Mouse (Mus musculus) liver, embryonic 15.5 days (tissue): ENCODE measurements around the gene Kcnn3. TPM values are rescaled to one million over a fixed set of nuclear protein-coding genes. Genes with fewer than 3 reads are reported as not detected.

Source experiments
- ATAC-seq: fragments of 200-750 bp; cut with Nextera tagmentation; 2 replicates; pipeline ENCODE4 v1.8.0; 2017; ENCODE audit warnings: moderate number of reproducible peaks, mild to moderate bottlenecking, moderate library complexity; ENCODE audit not compliant: insufficient read depth
- H3K27ac ChIP-seq: fragments of 300-500 bp; sonication (generic); replicated peaks from 2 replicates; pipeline ENCODE4 v1.5.1; 2015; ENCODE audit warnings: mild to moderate bottlenecking, inconsistent platforms
- H3K27me3 ChIP-seq: fragments of 300-500 bp; sonication (generic); 2 replicates; pipeline ENCODE4 v1.6.1; 2015; ENCODE audit warnings: mild to moderate bottlenecking, inconsistent platforms
- H3K36me3 ChIP-seq: fragments of 300-500 bp; sonication (generic); replicated peaks from 2 replicates; pipeline ENCODE4 v1.6.1; 2015; ENCODE audit warnings: moderate library complexity, mild to moderate bottlenecking, inconsistent platforms
- H3K4me1 ChIP-seq: fragments of 300-500 bp; sonication (generic); replicated peaks from 2 replicates; pipeline ENCODE4 v1.6.1; 2015; ENCODE audit warnings: inconsistent platforms
- H3K4me2 ChIP-seq: fragments of 300-500 bp; sonication (generic); 2 replicates; pipeline ENCODE4 v1.6.1; 2015; ENCODE audit warnings: moderate library complexity, mild to moderate bottlenecking, inconsistent platforms
- H3K4me3 ChIP-seq: fragments of 300-500 bp; sonication (generic); replicated peaks from 2 replicates; pipeline ENCODE4 v1.5.1; 2015; ENCODE audit warnings: mild to moderate bottlenecking, inconsistent platforms
- H3K9ac ChIP-seq: fragments of 300-500 bp; sonication (generic); 2 replicates; pipeline ENCODE4 v1.6.1; 2015; ENCODE audit warnings: moderate library complexity, mild to moderate bottlenecking, inconsistent platforms
- H3K9me3 ChIP-seq: fragments of 300-500 bp; sonication (generic); replicated peaks from 2 replicates; pipeline ENCODE4 v1.6.1; 2016; ENCODE audit warnings: inconsistent platforms
- WGBS: fragments of 180-500 bp; shearing (Covaris S2); methylation state at CpG from one replicate; pipeline ENCODE4 v1.1.7; 2015; ENCODE audit warnings: mixed read lengths; ENCODE audit not compliant: insufficient replicate concordance; 5-methylcytosine and 5-hydroxymethylcytosine counted together
- polyA plus RNA-seq: library from polyadenylated mRNA; unstranded; fragments of >200 nt; fragmentation: Nextera tagmentation; extraction: Ambion mirVana; gene quantifications from 2 replicates; pipeline ENCODE4 v1.2.1, GENCODE M21; 2015

The Kcnn3 gene
- polyA plus RNA-seq, 1 experiment from 2014 or later = 0.03 TPM

GRCm38 (mm10) chr3:89520618-89521502 is 896 bp downstream of the Kcnn3 start:
- Histone ChIP-seq H3K27ac (no peak overlapping the region), H3K27me3 (peaks cover 74% of the 10 kb centered on the region)
- no peak for ATAC-seq

GRCm38 (mm10) chr3:89521503-89521854 is 1.5 kb downstream of the Kcnn3 start:
- H3K4me1 ChIP-seq = peaks cover 14% of the 10 kb centered on the region
- H3K4me2 ChIP-seq = no peak overlapping the region
- H3K36me3 ChIP-seq = no peaks in the 10 kb centered on the region
- no peak overlapping the region for H3K9ac ChIP-seq
- no peak for ATAC-seq
- no peak overlapping the region for H3K27ac ChIP-seq
- H3K27me3 ChIP-seq = peaks cover 74% of the 10 kb centered on the region
- no peak overlapping the region for H3K4me3 ChIP-seq
- 22% methylated on average over 7 of the region's 7 CpGs for WGBS
- H3K9me3 ChIP-seq = no peaks in the 10 kb centered on the region; the same call in 1 of the 2 replicates

More at GRCm38 (mm10) chr3:89520618-89521502, 896 bp downstream of the Kcnn3 start:
- peaks cover 14% of the 10 kb centered on the region for H3K4me1 ChIP-seq
- H3K4me3 ChIP-seq = no peak overlapping the region
- H3K4me2 ChIP-seq = peak overlapping the region; percentile 45
- H3K9me3 ChIP-seq = no peaks in the 10 kb centered on the region; the same call in 1 of the 2 replicates
- H3K36me3 ChIP-seq = no peaks in the 10 kb centered on the region
- 5% methylated on average over 25 of the region's 25 CpGs for WGBS
- H3K9ac ChIP-seq = no peak overlapping the region

GRCm38 (mm10) chr3:89522450-89523128 is 2.6 kb downstream of the Kcnn3 start:
- 34% methylated on average over 6 of the region's 6 CpGs for WGBS
- H3K27me3 ChIP-seq = peaks cover 77% of the 10 kb centered on the region
- peaks cover 18% of the 10 kb centered on the region for H3K4me1 ChIP-seq
- H3K4me3 ChIP-seq = no peak overlapping the region
- H3K27ac ChIP-seq = no peak overlapping the region
- H3K9ac ChIP-seq = no peak overlapping the region
- no peak overlapping the region for H3K4me2 ChIP-seq
- H3K9me3 ChIP-seq = no peaks in the 10 kb centered on the region
- H3K36me3 ChIP-seq = no peaks in the 10 kb centered on the region
- ATAC-seq = no peak

- H3K4me1 ChIP-seq = 0 out of 2 replicates have a peak, but pooled peaks cover 3% of the 10 kb centered on the region
- no peaks in the 10 kb centered on the region for H3K36me3 ChIP-seq
- no peak overlapping the region for H3K4me2 ChIP-seq
- no peak for ATAC-seq
- 50% methylated on average over 17 of the region's 17 CpGs for WGBS
- H3K27ac ChIP-seq = no peak overlapping the region
- H3K27me3 ChIP-seq = peaks cover 48% of the 10 kb centered on the region
- H3K4me3 ChIP-seq = no peak overlapping the region
- H3K9ac ChIP-seq = no peak overlapping the region
- H3K9me3 ChIP-seq = no peaks in the 10 kb centered on the region
Measured at GRCm38 (mm10) chr3:89526298-89527090, 6.5 kb downstream of the Kcnn3 start.

GRCm38 (mm10) chr3:89529796-89530195 is 9.8 kb downstream of the Kcnn3 start:
- WGBS = 65% methylated on average over 3 of the region's 3 CpGs
- no peak for ATAC-seq
- H3K9me3 ChIP-seq = no peaks in the 10 kb centered on the region
- no peak overlapping the region for H3K4me2 ChIP-seq
- H3K4me3 ChIP-seq = no peak overlapping the region
- H3K27me3 ChIP-seq = peaks cover 16% of the 10 kb centered on the region
- H3K4me1 ChIP-seq = 0 out of 2 replicates have a peak, but pooled peaks cover 3% of the 10 kb centered on the region
- H3K27ac ChIP-seq = no peak overlapping the region
- no peak overlapping the region for H3K9ac ChIP-seq
- no peaks in the 10 kb centered on the region for H3K36me3 ChIP-seq

GRCm38 (mm10) chr3:89534566-89535097 is 14.7 kb downstream of the Kcnn3 start:
- WGBS = 53% methylated on average over 6 of the region's 6 CpGs
- no peak overlapping the region for H3K27ac ChIP-seq
- H3K9me3 ChIP-seq = no peaks in the 10 kb centered on the region
- no peaks in the 10 kb centered on the region for H3K36me3 ChIP-seq
- no peak for ATAC-seq
- H3K27me3 ChIP-seq = peaks cover 7% of the 10 kb centered on the region; the same call in 1 of the 2 replicates
- no peaks in the 10 kb centered on the region for H3K4me1 ChIP-seq
- no peak overlapping the region for H3K9ac ChIP-seq
- no peak overlapping the region for H3K4me2 ChIP-seq
- H3K4me3 ChIP-seq = no peak overlapping the region

GRCm38 (mm10) chr3:89535147-89535546 is 15.2 kb downstream of the Kcnn3 start:
- ATAC-seq = no peak
- Histone ChIP-seq H3K36me3 (no peaks in the 10 kb centered on the region), H3K9me3 (no peaks in the 10 kb centered on the region), H3K4me1 (no peaks in the 10 kb centered on the region; the same call in 1 of the 2 replicates), H3K4me2 (no peak overlapping the region), H3K27ac (no peak overlapping the region), H3K27me3 (peaks cover 7% of the 10 kb centered on the region; the same call in 1 of the 2 replicates), H3K9ac (no peak overlapping the region), H3K4me3 (no peak overlapping the region)
- 67% methylated on average over 2 of the region's 2 CpGs for WGBS

GRCm38 (mm10) chr3:89539036-89539739 is 19.2 kb downstream of the Kcnn3 start:
- H3K9me3 ChIP-seq = no peaks in the 10 kb centered on the region
- no peak overlapping the region for H3K27ac ChIP-seq
- no peak overlapping the region for H3K4me2 ChIP-seq
- no peak overlapping the region for H3K4me3 ChIP-seq
- ATAC-seq = no peak
- H3K4me1 ChIP-seq = no peaks in the 10 kb centered on the region; the same call in 1 of the 2 replicates
- H3K9ac ChIP-seq = no peak overlapping the region
- H3K27me3 ChIP-seq = peaks cover 7% of the 10 kb centered on the region
- whole genome bisulfite sequencing = 47% methylated on average over 10 of the region's 10 CpGs
- H3K36me3 ChIP-seq = no peaks in the 10 kb centered on the region

GRCm38 (mm10) chr3:89539740-89540370 is 19.9 kb downstream of the Kcnn3 start:
- ATAC-seq = no peak
- Histone ChIP-seq H3K4me3 (no peak overlapping the region), H3K27ac (no peak overlapping the region), H3K27me3 (peaks cover 7% of the 10 kb centered on the region), H3K4me2 (no peak overlapping the region), H3K9ac (no peak overlapping the region), H3K36me3 (no peaks in the 10 kb centered on the region), H3K9me3 (no peaks in the 10 kb centered on the region), H3K4me1 (no peaks in the 10 kb centered on the region; the same call in 1 of the 2 replicates)
- WGBS = 35% methylated on average over 9 of the region's 9 CpGs

- peaks cover 7% of the 10 kb centered on the region for H3K27me3 ChIP-seq
- H3K9me3 ChIP-seq = no peaks in the 10 kb centered on the region
- no peak for ATAC-seq
- no peak overlapping the region for H3K9ac ChIP-seq
- H3K4me2 ChIP-seq = no peak overlapping the region
- H3K27ac ChIP-seq = no peak overlapping the region
- no peaks in the 10 kb centered on the region; the same call in 1 of the 2 replicates for H3K4me1 ChIP-seq
- no peaks in the 10 kb centered on the region for H3K36me3 ChIP-seq
- 39% methylated on average over 6 of the region's 6 CpGs for WGBS
- no peak overlapping the region for H3K4me3 ChIP-seq
Measured at GRCm38 (mm10) chr3:89540371-89540743, 20.4 kb downstream of the Kcnn3 start.
